Mouse (Mus musculus) cerebellum, adult 18-20 months (tissue): ENCODE results near the gene Mrpl47.
"Not testable (repeated sequence)": the region's sequence is repeated elsewhere in the genome, so short reads cannot be mapped to it uniquely, and the experiment has no call there.

Experiments
- DNase-seq, 2 experiments: peaks; one replicate each; pipeline ENCODE4 v3.0.0; 2021

Gene Mrpl47

DNA sequence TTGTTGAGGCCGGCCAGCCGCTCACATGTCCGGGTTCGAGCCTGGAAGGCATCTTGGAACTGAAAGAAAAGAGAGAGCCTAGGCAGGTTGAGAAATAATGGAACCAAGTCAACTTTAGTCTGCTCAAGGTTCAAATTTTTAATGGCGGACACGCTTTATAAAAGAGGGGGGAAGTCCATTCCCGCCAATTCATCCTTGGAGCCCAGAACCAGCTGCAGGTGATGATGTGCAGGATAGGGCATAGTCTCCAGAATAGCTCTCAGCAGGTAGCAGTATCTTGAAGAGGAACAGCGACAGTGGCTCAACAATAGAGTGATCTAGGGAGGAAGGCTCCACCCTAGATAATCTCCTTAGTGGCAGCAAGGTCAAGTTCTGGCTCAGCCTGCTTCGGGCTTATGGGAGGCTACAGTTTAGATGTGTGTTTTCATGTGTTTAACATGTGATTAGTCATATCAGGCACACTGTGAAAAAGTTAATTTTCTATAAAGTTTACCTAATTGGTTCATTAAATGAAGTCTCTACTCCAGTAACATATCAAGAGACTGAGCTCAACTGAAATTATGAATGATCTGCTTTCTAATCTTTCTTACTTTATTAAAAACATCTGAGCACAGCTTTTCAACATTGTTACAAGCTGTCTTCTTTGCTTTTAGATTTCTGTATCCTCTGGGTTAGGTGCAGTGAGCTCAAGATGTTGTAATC is 31.6 kb downstream of the Mrpl47 start, which contains the start of gene Actl6a:
Actl6a (plus strand) TSS at position 652 of the 702 bp plus-strand sequence.
- DNase-seq = not testable (repeated sequence)

GRCm38 (mm10) chr3:32704632-32705031 is 32.8 kb downstream of the Mrpl47 start:
- not testable (repeated sequence) for DNase-seq

DNA sequence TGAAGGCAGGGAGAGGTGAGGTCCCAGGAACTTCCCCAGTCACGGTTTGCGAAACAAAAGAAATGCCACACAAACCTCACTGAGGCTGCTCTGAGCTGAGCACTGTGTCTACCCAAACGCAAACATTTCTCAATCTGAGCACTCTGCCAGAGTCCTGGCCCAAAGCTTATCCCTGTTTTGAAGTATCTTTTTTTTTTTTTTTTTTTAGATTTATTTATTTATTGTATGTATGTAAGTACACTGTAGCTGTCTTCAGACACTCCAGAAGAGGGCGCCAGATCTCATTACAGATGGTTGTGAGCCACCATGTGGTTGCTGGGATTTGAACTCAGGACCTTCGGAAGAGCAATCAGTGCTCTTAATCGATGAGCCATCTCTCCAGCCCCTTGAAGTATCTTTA is 33.4 kb downstream of the Mrpl47 start:
- not testable (repeated sequence) for DNase-seq

GRCm38 (mm10) chr3:32698228-32698863 is 39.1 kb downstream of the Mrpl47 start:
- DNase-seq = peak; percentile 69 to 73

DNA sequence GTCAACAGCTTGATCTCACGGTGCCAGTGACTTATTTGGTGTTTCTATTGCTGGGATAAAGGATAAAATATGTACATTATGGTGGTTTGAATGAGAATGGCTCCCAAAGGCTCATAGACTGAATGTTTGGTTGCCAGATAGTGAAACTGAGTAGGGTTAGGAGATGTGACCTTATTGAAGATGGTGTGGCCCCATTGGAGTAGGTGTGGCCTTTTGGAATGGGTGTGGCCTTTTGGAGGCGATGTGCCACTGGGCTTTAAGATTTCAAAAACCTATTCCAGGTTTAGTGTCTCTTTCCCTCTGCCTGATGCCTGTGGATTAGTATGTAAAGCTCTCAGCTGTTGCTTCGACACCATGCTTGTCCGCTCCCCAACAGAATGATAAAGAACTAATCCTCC is 41.8 kb downstream of the Mrpl47 start:
- DNase-seq = no peak

GRCm38 (mm10) chr3:32694737-32695582 is 42.4 kb downstream of the Mrpl47 start:
- DNase-seq = no peak

- no peak for DNase-seq
Measured at GRCm38 (mm10) chr3:32694211-32694610, 43.2 kb downstream of the Mrpl47 start.

- no peak for DNase-seq
Measured at GRCm38 (mm10) chr3:32691841-32692240, 45.6 kb downstream of the Mrpl47 start.

DNA sequence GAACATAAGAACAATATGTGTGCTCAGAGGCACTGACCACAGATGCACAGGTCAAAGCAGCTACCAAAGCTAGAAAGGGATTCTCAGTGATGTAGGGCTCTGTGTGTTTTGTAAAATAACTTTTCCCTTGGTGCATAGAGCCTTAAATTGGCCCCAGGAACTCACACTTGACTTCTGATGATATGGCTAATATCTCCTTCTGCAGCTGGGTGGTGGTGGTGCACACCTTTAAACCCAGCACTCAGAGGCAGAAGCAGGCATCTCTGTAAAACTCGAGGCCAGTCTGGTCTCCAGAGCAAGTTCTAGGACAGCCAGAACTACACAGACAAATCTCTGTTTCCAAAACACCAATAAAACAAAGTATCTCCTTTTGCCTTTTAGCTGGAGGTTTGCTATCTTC is 46.5 kb downstream of the Mrpl47 start:
- no peak for DNase-seq

DNA sequence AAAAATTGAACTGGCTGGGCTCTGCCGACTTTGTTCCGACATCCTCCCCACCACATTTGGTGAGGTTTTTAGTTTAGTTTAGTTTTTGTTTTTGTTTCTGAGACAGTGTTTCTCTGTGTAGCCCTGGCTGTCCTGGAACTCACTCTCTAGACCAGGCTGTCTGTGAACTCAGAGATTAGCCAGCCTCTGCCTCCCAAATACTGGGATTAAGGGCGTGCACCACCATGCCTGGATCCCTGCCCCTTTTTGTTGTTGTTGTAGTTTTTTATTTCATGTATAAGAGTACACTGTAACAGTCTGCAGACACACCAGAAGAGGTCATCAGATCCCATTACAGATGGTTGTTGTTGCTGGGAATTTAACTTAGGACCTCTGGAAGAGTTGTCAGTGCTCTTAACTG is 47.4 kb downstream of the Mrpl47 start:
- no peak for DNase-seq

- no peak for DNase-seq
Measured at GRCm38 (mm10) chr3:32689567-32689999, 47.8 kb downstream of the Mrpl47 start.

DNA sequence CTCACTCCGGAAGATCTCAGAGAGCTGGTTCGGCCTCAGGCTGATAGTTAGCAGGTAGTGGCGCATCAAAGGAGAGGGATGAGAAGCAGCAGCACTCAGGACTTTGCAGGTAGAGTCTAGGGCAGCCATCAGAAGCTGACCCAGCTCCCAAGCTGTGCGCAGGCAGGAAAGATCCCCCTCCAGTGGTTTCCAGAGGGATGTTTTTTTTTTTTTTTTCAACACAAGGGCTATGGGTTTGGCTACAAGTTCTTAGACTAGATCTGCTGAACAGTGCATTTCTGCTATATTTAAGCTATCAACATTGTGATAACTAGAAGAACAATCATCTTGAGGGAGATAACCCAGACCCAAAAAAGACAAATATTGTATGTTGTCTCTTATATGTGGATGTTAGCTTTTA is 50.2 kb downstream of the Mrpl47 start:
- DNase-seq = no peak

DNA sequence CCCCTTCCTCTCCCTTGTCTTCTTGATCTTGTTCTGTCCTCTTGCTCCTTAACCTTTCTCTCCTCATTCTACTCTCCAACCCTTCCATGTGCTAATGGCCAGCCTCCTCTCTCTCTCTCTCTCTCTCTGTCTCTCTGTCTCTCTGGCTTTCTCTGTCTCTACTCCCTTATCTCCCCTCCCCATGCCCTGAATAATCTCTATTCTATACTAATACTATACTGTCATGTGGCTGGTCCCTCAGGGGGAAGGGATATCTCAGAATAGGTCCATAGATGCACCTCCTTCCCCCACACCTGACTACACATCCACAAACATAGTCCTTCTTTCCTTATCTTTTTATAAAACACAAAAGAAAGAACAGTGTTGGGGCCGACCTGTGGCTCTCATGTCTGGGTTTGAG is 50.9 kb downstream of the Mrpl47 start:
- DNase-seq = no peak

- DNase-seq = no peak
Measured at GRCm38 (mm10) chr3:32684631-32685030, 52.8 kb downstream of the Mrpl47 start.

DNA sequence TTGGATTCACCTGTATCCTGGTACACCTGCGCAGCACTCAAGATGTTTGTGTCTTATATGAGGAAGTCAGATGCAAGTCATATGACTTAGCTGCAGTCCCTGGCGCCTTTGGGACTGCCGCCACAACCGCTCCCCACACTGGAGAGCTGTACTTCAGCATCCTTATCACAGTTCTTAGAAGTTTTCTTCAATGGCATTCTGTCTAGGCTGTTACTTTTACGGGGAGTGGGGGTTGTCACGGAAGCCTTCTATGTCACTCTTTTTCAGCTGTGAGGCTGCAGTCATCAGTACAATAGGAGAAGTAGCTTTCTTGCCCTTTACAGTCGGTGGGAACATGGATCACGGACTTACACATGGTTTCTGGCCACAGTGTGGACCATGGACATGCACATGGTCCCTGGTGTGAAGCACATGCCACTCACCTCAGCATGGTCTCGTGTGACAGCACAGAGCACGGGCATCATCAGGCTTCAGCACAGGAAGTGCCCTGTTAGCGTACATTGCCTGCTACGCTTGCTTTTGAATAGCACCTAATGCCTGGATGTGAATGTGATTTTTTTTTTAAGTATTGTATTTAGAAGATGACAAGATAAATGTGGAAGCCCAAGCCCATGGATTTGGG is 54.4 kb downstream of the Mrpl47 start:
- no peak for DNase-seq

GRCm38 (mm10) chr3:32676393-32676792 is 61.0 kb downstream of the Mrpl47 start:
- DNase-seq = no peak
